Mouse (Mus musculus): Measurements from ENCODE around the gene Dmpk.

- TF ChIP-seq CTCF (IDR thresholded peaks at IDR 0.05; ENCODE audit: extremely low read depth, insufficient read depth, insufficient read length, insufficient replicate concordance) (no peak), POLR2A (IDR thresholded peaks at IDR 0.05; ENCODE audit: low read depth, low read length) (no peak)
These were observed 38.0 kb downstream of the Dmpk start for GRCm38 (mm10) chr7:19121686-19122085.
